Mouse (Mus musculus): ENCODE measurements around the gene Btnl4.

DNA sequence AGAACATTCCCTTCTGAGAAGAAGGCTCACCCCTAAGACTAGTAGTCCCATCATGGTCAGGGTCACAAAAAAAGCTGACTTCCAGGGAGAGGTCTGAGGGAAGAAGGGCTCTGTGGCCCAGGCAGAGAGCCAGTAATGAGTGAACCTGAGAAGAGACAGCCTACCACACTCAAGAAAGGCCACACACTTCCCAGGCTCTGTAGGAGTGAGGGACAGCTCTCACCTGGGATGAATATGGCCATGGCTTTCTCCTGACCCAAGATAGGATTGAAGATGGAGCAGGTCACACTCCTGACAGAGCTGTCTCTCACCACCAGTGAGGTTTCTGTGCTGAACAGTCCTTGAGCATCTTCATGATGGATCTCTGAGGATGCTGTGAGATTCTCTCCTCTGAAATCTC, 15.7 kb upstream of the Btnl4 start:
- TF ChIP-seq POLR2AphosphoS2 (IDR thresholded peaks at IDR 0.05; ENCODE audit: insufficient read length, low read depth) (no peak), USF1 (IDR thresholded peaks at IDR 0.05; ENCODE audit: low read depth) (no peak)
